Mouse (Mus musculus): ENCODE data around the gene Tbc1d5. TPM values are rescaled to one million over a fixed set of nuclear protein-coding genes. Genes with fewer than 3 reads are reported as not detected.

The Tbc1d5 gene
- polyA plus RNA-seq, 1 experiment: 0.38 TPM

DNA sequence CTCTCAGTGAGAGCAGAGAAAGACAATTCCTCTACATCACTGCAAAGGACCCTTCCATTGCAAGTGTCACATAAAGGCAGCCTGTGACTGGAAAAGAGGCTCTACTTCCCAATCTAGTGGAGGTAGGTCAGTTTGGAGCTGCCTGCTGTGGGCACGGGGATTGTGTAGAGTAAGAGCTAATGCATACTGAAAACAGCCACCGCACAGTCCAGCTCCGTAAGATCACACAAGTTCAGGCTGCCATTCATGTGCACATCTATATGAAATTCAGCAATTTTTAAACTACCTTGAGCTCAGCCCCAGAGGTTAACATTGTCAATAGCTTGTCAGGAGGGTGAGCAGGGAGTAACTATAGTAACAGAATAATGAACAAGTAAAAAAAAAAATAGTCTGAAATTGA is 426.4 kb downstream of the Tbc1d5 start:
- Histone ChIP-seq H3K4me1 (ENCODE audit: control insufficient read depth) (no peaks in the 10 kb centered on the region), H3K27me3 (ENCODE audit: control insufficient read depth) (no peaks in the 10 kb centered on the region), H3K36me3 (ENCODE audit: control insufficient read depth) (no peaks in the 10 kb centered on the region; the same call in 1 of the 2 replicates), H3K9me3 (ENCODE audit: control insufficient read depth, low read length) (no peaks in the 10 kb centered on the region), H3K4me3 (replicated peaks) (no peak overlapping the region)
- TF ChIP-seq TAL1 (IDR thresholded peaks at IDR 0.05; ENCODE audit: low read length): no peak
- no peak for TF ChIP-seq GATA1 (IDR thresholded peaks at IDR 0.05; ENCODE audit: low read length)

DNA sequence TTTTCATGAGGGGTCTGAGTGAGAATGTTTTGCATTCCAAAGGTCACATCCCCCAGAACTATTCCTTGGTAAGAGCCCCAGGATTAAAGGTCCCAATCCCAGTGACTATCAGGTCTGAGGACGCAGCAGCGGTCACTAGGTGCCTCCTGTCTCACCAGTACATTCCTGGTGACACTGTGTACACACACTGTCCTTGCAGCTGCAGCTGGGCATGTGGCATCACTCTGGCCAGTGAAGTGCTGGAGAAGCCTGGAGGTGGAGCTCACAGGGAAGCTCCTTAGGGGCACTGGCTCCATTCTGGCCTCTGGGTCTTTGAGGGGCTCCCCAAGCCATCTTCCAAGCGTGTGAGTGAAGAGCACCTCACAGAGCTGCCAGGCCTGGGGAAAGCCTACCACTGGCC is 427.2 kb downstream of the Tbc1d5 start:
- no peaks in the 10 kb centered on the region for H3K4me1 ChIP-seq (ENCODE audit: control insufficient read depth)
- H3K36me3 ChIP-seq (ENCODE audit: control insufficient read depth): no peaks in the 10 kb centered on the region; the same call in 1 of the 2 replicates
- H3K9me3 ChIP-seq (ENCODE audit: control insufficient read depth, low read length): no peaks in the 10 kb centered on the region
- H3K27me3 ChIP-seq (ENCODE audit: control insufficient read depth): no peaks in the 10 kb centered on the region
- no peak overlapping the region for H3K4me3 ChIP-seq (replicated peaks)
- TF ChIP-seq GATA1 (IDR thresholded peaks at IDR 0.05; ENCODE audit: low read length) (no peak), TAL1 (IDR thresholded peaks at IDR 0.05; ENCODE audit: low read length) (no peak)

DNA sequence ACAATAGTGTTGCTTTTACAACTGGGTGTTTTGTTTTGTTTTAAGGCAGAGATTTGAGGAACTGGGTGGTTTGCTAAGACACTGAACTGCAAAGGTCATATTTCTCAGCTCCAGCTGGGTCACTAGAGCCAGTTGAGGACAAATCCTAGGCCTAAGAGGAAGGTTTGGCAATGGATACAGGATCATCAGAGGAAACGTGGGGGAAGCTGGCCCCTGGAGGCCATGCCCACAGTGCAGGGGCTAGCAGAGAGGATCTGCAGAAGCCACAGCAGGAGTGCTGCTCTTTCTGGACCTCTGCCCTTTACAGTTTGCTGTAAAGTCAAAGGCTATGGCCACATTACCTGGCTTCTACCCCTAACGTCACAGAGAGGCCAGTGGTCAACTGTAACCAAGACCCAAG is 428.3 kb downstream of the Tbc1d5 start:
- TF ChIP-seq GATA1 (IDR thresholded peaks at IDR 0.05; ENCODE audit: low read length) (no peak), TAL1 (IDR thresholded peaks at IDR 0.05; ENCODE audit: low read length) (no peak)
- Histone ChIP-seq H3K4me3 (replicated peaks) (no peak overlapping the region), H3K4me1 (ENCODE audit: control insufficient read depth) (no peaks in the 10 kb centered on the region), H3K27me3 (ENCODE audit: control insufficient read depth) (no peaks in the 10 kb centered on the region), H3K9me3 (ENCODE audit: control insufficient read depth, low read length) (no peaks in the 10 kb centered on the region), H3K36me3 (ENCODE audit: control insufficient read depth) (no peaks in the 10 kb centered on the region; the same call in 1 of the 2 replicates)

DNA sequence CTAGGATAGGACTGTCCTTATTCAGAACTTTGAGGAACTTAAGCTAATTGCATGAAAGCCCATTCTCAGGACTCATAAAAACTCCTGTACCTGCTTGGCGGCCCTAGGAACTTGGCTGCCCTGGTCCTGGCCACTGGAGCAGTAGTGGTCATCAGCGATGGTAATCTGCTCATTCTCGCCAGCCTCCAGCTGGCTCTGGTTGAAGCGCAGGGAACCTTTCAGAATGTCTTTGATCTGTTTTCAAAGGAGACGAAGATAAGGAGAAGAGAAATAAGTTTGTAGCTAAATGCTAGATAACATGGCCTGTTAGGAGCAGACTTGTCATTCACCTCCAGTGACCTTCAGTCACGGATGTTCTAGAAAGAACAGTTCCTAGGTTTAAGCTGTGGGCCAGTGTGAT is 437.8 kb downstream of the Tbc1d5 start:
- Histone ChIP-seq H3K36me3 (ENCODE audit: control insufficient read depth) (no peaks in the 10 kb centered on the region), H3K4me3 (replicated peaks) (no peak overlapping the region), H3K4me1 (ENCODE audit: control insufficient read depth) (0 out of 2 replicates have a peak, but pooled peaks cover 2% of the 10 kb centered on the region), H3K27me3 (ENCODE audit: control insufficient read depth) (no peaks in the 10 kb centered on the region), H3K9me3 (ENCODE audit: control insufficient read depth, low read length) (no peaks in the 10 kb centered on the region)
- TF ChIP-seq GATA1 (IDR thresholded peaks at IDR 0.05; ENCODE audit: low read length) (no peak), TAL1 (IDR thresholded peaks at IDR 0.05; ENCODE audit: low read length) (no peak)

DNA sequence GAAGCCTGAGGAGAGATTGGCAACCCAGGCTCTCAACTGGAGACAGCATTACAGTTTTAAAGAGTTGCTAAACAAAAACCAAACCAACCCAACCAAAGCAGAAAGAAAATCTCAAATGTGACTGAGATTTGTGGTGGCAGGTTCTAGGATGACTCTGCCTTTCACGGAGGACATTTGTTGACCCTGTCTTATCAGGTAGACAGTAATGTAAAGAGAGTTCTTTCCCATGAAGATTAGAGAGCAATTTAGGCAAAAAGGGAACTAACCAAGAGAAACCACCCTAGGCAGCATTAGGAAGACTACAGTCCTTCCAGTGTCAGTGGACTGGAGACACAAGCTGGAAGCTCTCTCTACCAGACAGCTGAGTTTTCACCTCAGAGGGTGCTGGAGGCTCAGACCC is 438.3 kb downstream of the Tbc1d5 start:
- no peak for TF ChIP-seq GATA1 (IDR thresholded peaks at IDR 0.05; ENCODE audit: low read length)
- no peak for TF ChIP-seq TAL1 (IDR thresholded peaks at IDR 0.05; ENCODE audit: low read length)
- no peaks in the 10 kb centered on the region for H3K36me3 ChIP-seq (ENCODE audit: control insufficient read depth)
- no peaks in the 10 kb centered on the region for H3K9me3 ChIP-seq (ENCODE audit: control insufficient read depth, low read length)
- H3K4me1 ChIP-seq (ENCODE audit: control insufficient read depth): 0 out of 2 replicates have a peak, but pooled peaks cover 2% of the 10 kb centered on the region
- H3K4me3 ChIP-seq (replicated peaks): no peak overlapping the region
- H3K27me3 ChIP-seq (ENCODE audit: control insufficient read depth): no peaks in the 10 kb centered on the region

DNA sequence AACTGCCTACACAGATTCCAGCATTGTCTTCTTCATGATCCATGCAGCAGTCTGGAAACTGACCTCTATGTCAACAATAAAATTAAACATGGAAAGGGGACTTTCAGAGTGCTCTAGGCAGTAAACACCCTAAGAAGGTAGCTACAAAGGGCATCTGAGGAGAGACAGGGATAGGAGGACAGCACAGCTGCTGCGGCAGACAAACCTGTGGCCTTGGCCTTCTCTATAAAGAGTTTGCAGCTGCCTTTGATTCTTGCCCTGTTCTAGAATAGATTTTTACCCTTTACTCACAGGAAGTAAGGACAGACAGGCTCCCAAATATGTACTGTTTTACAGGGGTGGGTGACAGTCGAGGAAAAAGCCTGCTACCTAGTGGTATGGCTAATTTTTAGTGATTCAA is 440.7 kb downstream of the Tbc1d5 start:
- H3K4me3 ChIP-seq (replicated peaks): no peak overlapping the region
- H3K27me3 ChIP-seq (ENCODE audit: control insufficient read depth): no peaks in the 10 kb centered on the region
- H3K4me1 ChIP-seq (ENCODE audit: control insufficient read depth): 0 out of 2 replicates have a peak, but pooled peaks cover 2% of the 10 kb centered on the region
- H3K9me3 ChIP-seq (ENCODE audit: control insufficient read depth, low read length): no peaks in the 10 kb centered on the region
- no peaks in the 10 kb centered on the region for H3K36me3 ChIP-seq (ENCODE audit: control insufficient read depth)
- TF ChIP-seq TAL1 (IDR thresholded peaks at IDR 0.05; ENCODE audit: low read length) (no peak), GATA1 (IDR thresholded peaks at IDR 0.05; ENCODE audit: low read length) (no peak)

DNA sequence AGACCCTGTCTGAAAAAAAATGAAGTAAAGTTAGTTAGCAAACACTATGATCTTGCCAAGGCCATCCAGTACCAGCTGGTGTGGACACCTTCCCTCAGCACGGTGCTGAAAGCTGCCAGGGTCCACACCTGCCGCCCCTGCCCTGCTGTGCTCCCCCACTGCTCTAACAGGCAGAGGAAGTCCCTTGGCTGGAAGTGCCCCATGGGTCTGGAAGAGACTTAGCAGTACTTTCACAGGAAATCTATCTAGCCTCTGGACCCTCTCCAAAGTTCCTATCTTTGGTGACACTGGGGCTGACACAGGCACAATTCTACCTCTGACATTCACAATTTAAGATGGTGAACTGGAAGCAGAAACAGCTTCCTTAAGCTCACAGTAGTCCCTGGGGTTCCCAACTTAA is 442.1 kb downstream of the Tbc1d5 start:
- Histone ChIP-seq H3K4me3 (replicated peaks) (no peak overlapping the region), H3K36me3 (ENCODE audit: control insufficient read depth) (no peaks in the 10 kb centered on the region), H3K27me3 (ENCODE audit: control insufficient read depth) (no peaks in the 10 kb centered on the region), H3K9me3 (ENCODE audit: control insufficient read depth, low read length) (no peaks in the 10 kb centered on the region), H3K4me1 (ENCODE audit: control insufficient read depth) (0 out of 2 replicates have a peak, but pooled peaks cover 2% of the 10 kb centered on the region)
- TF ChIP-seq GATA1 (IDR thresholded peaks at IDR 0.05; ENCODE audit: low read length) (no peak), TAL1 (IDR thresholded peaks at IDR 0.05; ENCODE audit: low read length) (no peak)

DNA sequence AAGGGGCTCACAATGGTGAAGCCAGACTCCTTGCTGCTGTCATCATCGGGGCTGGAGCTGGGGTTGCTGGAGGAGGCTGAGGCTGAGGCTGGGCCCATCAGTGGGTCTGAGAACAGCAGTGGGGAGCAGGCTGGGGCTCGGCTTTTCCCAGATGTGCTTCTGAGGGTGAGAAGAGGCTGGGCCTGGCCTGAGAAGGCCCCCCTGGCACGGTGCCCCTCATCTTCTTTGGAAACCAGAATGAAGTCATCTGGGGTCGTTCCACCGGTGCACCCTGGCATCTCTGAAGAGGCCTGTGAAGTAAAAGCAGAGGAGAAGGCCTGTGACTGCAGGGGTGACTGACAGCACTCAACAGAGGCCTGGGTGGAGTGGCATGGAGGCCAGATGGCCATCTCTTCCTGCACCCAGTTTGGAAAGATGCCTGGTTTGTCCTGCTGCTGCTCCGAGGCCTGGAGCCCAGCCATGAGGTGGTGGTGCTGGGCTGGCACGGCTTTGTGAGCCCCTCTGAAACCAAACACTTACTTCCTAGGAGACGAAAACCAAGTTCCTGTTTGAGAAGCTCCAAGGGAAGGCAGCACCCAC is 443.1 kb downstream of the Tbc1d5 start:
- Histone ChIP-seq H3K4me1 (ENCODE audit: control insufficient read depth) (0 out of 2 replicates have a peak, but pooled peaks cover 1% of the 10 kb centered on the region), H3K27me3 (ENCODE audit: control insufficient read depth) (no peaks in the 10 kb centered on the region), H3K4me3 (replicated peaks) (no peak overlapping the region), H3K9me3 (ENCODE audit: control insufficient read depth, low read length) (no peaks in the 10 kb centered on the region), H3K36me3 (ENCODE audit: control insufficient read depth) (no peaks in the 10 kb centered on the region)
- TF ChIP-seq GATA1 (IDR thresholded peaks at IDR 0.05; ENCODE audit: low read length) (no peak), TAL1 (IDR thresholded peaks at IDR 0.05; ENCODE audit: low read length) (no peak)

DNA sequence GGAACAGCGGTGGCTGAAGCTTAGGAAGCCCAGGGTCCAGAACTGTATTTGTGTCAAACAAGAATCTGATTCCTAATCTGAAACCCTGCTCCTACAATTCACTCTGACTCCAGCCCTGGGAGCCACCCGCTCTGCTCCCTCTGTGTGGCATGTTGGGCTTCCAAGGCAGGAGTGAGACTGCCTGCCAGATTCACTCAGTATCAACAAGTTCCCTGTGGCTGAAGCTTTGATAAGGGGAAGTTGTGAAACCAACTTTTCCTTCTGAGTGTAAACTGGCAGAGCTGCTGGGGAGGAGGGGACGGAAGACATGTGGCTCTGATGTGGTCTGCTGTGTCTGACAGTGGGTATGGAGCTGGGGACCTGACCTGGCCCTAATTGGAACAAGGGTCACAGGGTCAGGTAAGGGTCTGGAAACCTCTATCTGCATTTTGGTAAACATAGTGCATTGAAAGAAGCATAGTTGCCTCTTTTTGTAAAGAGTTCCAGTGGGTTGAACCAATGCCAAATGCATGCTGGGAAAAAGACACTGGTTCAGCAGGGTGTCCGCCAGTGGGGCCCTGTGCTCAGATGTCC is 443.7 kb downstream of the Tbc1d5 start:
- TF ChIP-seq GATA1 (IDR thresholded peaks at IDR 0.05; ENCODE audit: low read length) (no peak), TAL1 (IDR thresholded peaks at IDR 0.05; ENCODE audit: low read length) (no peak)

More for the DNA sequence above, 443.7 kb downstream of the Tbc1d5 start:
- no peak overlapping the region for H3K4me3 ChIP-seq (replicated peaks)
- no peaks in the 10 kb centered on the region for H3K36me3 ChIP-seq (ENCODE audit: control insufficient read depth)
- H3K4me1 ChIP-seq (ENCODE audit: control insufficient read depth): no peaks in the 10 kb centered on the region
- H3K9me3 ChIP-seq (ENCODE audit: control insufficient read depth, low read length): no peaks in the 10 kb centered on the region
- H3K27me3 ChIP-seq (ENCODE audit: control insufficient read depth): no peaks in the 10 kb centered on the region

Data from erythroblast, embryonic 14.5 days (primary cell).